Mouse (Mus musculus) MEL (cell line): ENCODE data around the gene Pkd1l1.

ENCODE experiments used
- BHLHE40 ChIP-seq: IDR thresholded peaks from 2 replicates; pipeline ENCODE4 v1.6.1; 2012; ENCODE audit warnings: low read depth, mild to moderate bottlenecking, inconsistent platforms, low read length, improper control_type of control experiment, borderline replicate concordance
- CTCF ChIP-seq, 3 experiments: IDR thresholded peaks in 2 of 3; conservative IDR thresholded peaks in 1 of 3; 2 replicates each; pipeline ENCODE4 v1.5.1; 2011 to 2012; ENCODE audit warnings: low read length in 3 of 3, low read depth in 2 of 3, mild to moderate bottlenecking in 2 of 3, improper control_type of control experiment in 1 of 3, inconsistent platforms in 1 of 3, mixed read lengths in 1 of 3, moderate library complexity in 1 of 3; ENCODE audit not compliant: control insufficient read depth in 1 of 3, insufficient read depth in 1 of 3, poor library complexity in 1 of 3, severe bottlenecking in 1 of 3
- MAX ChIP-seq: IDR thresholded peaks from 2 replicates; pipeline ENCODE4 v1.6.1; 2011; ENCODE audit warnings: low read length, improper control_type of control experiment
- RCOR1 ChIP-seq: IDR thresholded peaks from 2 replicates; pipeline ENCODE4 v1.6.1; 2012; ENCODE audit warnings: low read depth, mild to moderate bottlenecking, inconsistent platforms, low read length, improper control_type of control experiment

DNA sequence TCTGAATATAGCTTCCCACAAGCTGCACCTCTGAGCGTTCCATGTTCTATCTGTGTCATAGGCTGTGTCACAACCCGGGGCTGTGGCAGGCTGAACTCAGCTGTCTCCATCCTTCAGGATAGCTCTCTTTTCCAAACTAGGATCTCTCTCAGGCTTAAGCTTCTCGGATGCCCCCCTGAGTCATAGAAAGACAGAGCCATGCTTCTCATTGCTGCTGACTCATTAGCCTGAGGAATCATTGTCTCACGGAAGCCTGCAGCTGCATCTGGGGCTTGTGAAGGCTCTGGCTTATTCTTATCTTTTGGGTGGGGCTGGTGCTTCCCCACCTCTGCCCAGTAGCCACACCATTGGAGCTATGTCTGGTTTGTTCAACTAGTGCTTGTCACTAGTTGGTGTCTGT lies 151.7 kb downstream of the Pkd1l1 start:
- TF ChIP-seq CTCF (IDR thresholded peaks at IDR 0.05 in 2 of 3, conservative IDR thresholded peaks at IDR 0.05 in 1 of 3; ENCODE audit: control insufficient read depth in 1 of 3, insufficient read depth in 1 of 3, low read depth in 2 of 3, low read length in 3 of 3, poor library complexity in 1 of 3, severe bottlenecking in 1 of 3): no peak
- TF ChIP-seq RCOR1: no peak
- no peak for TF ChIP-seq BHLHE40
- no peak for TF ChIP-seq MAX
